Mouse (Mus musculus): Measurements from ENCODE around the gene Rnf150. TPM values are rescaled to one million over a fixed set of nuclear protein-coding genes. Genes with fewer than 3 reads are reported as not detected.
A peak's percentile ranks its signal among the peaks of the same experiment; 100 is the strongest.

Rnf150 gene
- 38.9 and 44.9 TPM in 2 replicates for polyA plus RNA-seq (2012; ENCODE audit: insufficient read depth, insufficient read length, missing spikeins)

GRCm38 (mm10) chr8:82863041-82863744 is at the start of gene Rnf150:
Gene Rnf150 (plus strand): TSS chr8:82863356.
- TF ChIP-seq POLR2A (IDR thresholded peaks at IDR 0.05; ENCODE audit: borderline replicate concordance, low read depth, low read length): no peak
- peak; percentile 73 for TF ChIP-seq CTCF (IDR thresholded peaks at IDR 0.05; ENCODE audit: low read depth, low read length)
- peak within 1 kb of the TSS; percentile 46 for H3K27ac ChIP-seq (ENCODE audit: insufficient read depth, low read depth, low read length)
- peak within 1 kb of the TSS; percentile 88 for H3K4me3 ChIP-seq (ENCODE audit: insufficient read depth, low read length)
- peaks cover 9% of the 10 kb centered on the region for H3K4me1 ChIP-seq (ENCODE audit: control insufficient read depth, insufficient read depth, low read length)

GRCm38 (mm10) chr8:82826135-82827046 is 36.8 kb upstream of the Rnf150 start:
- TF ChIP-seq POLR2A (IDR thresholded peaks at IDR 0.05; ENCODE audit: borderline replicate concordance, low read depth, low read length) (no peak), CTCF (IDR thresholded peaks at IDR 0.05; ENCODE audit: low read depth, low read length) (no peak)
- Histone ChIP-seq H3K4me1 (ENCODE audit: control insufficient read depth, insufficient read depth, low read length) (no peaks in the 10 kb centered on the region), H3K4me3 (ENCODE audit: insufficient read depth, low read length) (no peak overlapping the region), H3K27ac (ENCODE audit: insufficient read depth, low read depth, low read length) (no peak overlapping the region)

- Histone ChIP-seq H3K4me1 (ENCODE audit: control insufficient read depth, insufficient read depth, low read length) (peaks cover 9% of the 10 kb centered on the region), H3K4me3 (ENCODE audit: insufficient read depth, low read length) (no peak overlapping the region), H3K27ac (ENCODE audit: insufficient read depth, low read depth, low read length) (no peak overlapping the region)
- TF ChIP-seq CTCF (IDR thresholded peaks at IDR 0.05; ENCODE audit: low read depth, low read length): no peak
- TF ChIP-seq POLR2A (IDR thresholded peaks at IDR 0.05; ENCODE audit: borderline replicate concordance, low read depth, low read length): no peak
Observed at GRCm38 (mm10) chr8:82840415-82840814, 22.7 kb upstream of the Rnf150 start.

- Histone ChIP-seq H3K27ac (ENCODE audit: insufficient read depth, low read depth, low read length) (no peak overlapping the region), H3K4me1 (ENCODE audit: control insufficient read depth, insufficient read depth, low read length) (peaks cover 9% of the 10 kb centered on the region), H3K4me3 (ENCODE audit: insufficient read depth, low read length) (no peak overlapping the region)
- no peak for TF ChIP-seq POLR2A (IDR thresholded peaks at IDR 0.05; ENCODE audit: borderline replicate concordance, low read depth, low read length)
- no peak for TF ChIP-seq CTCF (IDR thresholded peaks at IDR 0.05; ENCODE audit: low read depth, low read length)
Observed at GRCm38 (mm10) chr8:82840963-82841362, 22.2 kb upstream of the Rnf150 start.

- no peak overlapping the region for H3K27ac ChIP-seq (ENCODE audit: insufficient read depth, low read depth, low read length)
- H3K4me1 ChIP-seq (ENCODE audit: control insufficient read depth, insufficient read depth, low read length): peaks cover 15% of the 10 kb centered on the region
- H3K4me3 ChIP-seq (ENCODE audit: insufficient read depth, low read length): no peak overlapping the region
- no peak for TF ChIP-seq CTCF (IDR thresholded peaks at IDR 0.05; ENCODE audit: low read depth, low read length)
- TF ChIP-seq POLR2A (IDR thresholded peaks at IDR 0.05; ENCODE audit: borderline replicate concordance, low read depth, low read length): no peak
Observed at GRCm38 (mm10) chr8:82841520-82842142, 21.5 kb upstream of the Rnf150 start.

- TF ChIP-seq POLR2A (IDR thresholded peaks at IDR 0.05; ENCODE audit: borderline replicate concordance, low read depth, low read length) (no peak), CTCF (IDR thresholded peaks at IDR 0.05; ENCODE audit: low read depth, low read length) (no peak)
- Histone ChIP-seq H3K4me3 (ENCODE audit: insufficient read depth, low read length) (no peak overlapping the region), H3K4me1 (ENCODE audit: control insufficient read depth, insufficient read depth, low read length) (peaks cover 18% of the 10 kb centered on the region), H3K27ac (ENCODE audit: insufficient read depth, low read depth, low read length) (no peak overlapping the region)
Observed at GRCm38 (mm10) chr8:82843697-82844096, 19.5 kb upstream of the Rnf150 start.

GRCm38 (mm10) chr8:82844413-82844812 is 18.7 kb upstream of the Rnf150 start:
- peaks cover 18% of the 10 kb centered on the region for H3K4me1 ChIP-seq (ENCODE audit: control insufficient read depth, insufficient read depth, low read length)
- TF ChIP-seq POLR2A (IDR thresholded peaks at IDR 0.05; ENCODE audit: borderline replicate concordance, low read depth, low read length): no peak
- no peak for TF ChIP-seq CTCF (IDR thresholded peaks at IDR 0.05; ENCODE audit: low read depth, low read length)
- H3K4me3 ChIP-seq (ENCODE audit: insufficient read depth, low read length): no peak overlapping the region
- no peak overlapping the region for H3K27ac ChIP-seq (ENCODE audit: insufficient read depth, low read depth, low read length)

- TF ChIP-seq CTCF (IDR thresholded peaks at IDR 0.05; ENCODE audit: low read depth, low read length): no peak
- no peak for TF ChIP-seq POLR2A (IDR thresholded peaks at IDR 0.05; ENCODE audit: borderline replicate concordance, low read depth, low read length)
- Histone ChIP-seq H3K4me1 (ENCODE audit: control insufficient read depth, insufficient read depth, low read length) (peaks cover 22% of the 10 kb centered on the region), H3K4me3 (ENCODE audit: insufficient read depth, low read length) (no peak overlapping the region), H3K27ac (ENCODE audit: insufficient read depth, low read depth, low read length) (no peak overlapping the region)
Observed at GRCm38 (mm10) chr8:82846098-82846497, 17.1 kb upstream of the Rnf150 start.

GRCm38 (mm10) chr8:82846730-82847129 is 16.4 kb upstream of the Rnf150 start:
- no peak overlapping the region for H3K4me3 ChIP-seq (ENCODE audit: insufficient read depth, low read length)
- no peak overlapping the region for H3K27ac ChIP-seq (ENCODE audit: insufficient read depth, low read depth, low read length)
- TF ChIP-seq CTCF (IDR thresholded peaks at IDR 0.05; ENCODE audit: low read depth, low read length): no peak
- TF ChIP-seq POLR2A (IDR thresholded peaks at IDR 0.05; ENCODE audit: borderline replicate concordance, low read depth, low read length): no peak
- H3K4me1 ChIP-seq (ENCODE audit: control insufficient read depth, insufficient read depth, low read length): peaks cover 21% of the 10 kb centered on the region
